Mouse (Mus musculus): Measurements from ENCODE around the gene 2010106E10Rik.

The 2010106E10Rik gene

GRCm38 (mm10) chrX:112494974-112495373 lies at the start of gene 2010106E10Rik:
Gene 2010106E10Rik, plus strand, starts transcription at chrX:112495274.
- DNase-seq (ENCODE audit: low read depth in 2 of 2, low spot score in 2 of 2): no peak

GRCm38 (mm10) chrX:112505651-112506050 lies 10.6 kb downstream of the 2010106E10Rik start:
- DNase-seq (ENCODE audit: low read depth in 2 of 2, low spot score in 2 of 2): no peak

GRCm38 (mm10) chrX:112524755-112525154 lies 29.7 kb downstream of the 2010106E10Rik start:
- no peak for DNase-seq (ENCODE audit: low read depth in 2 of 2, low spot score in 2 of 2)

- DNase-seq (ENCODE audit: low read depth in 2 of 2, low spot score in 2 of 2): no peak
Observed at GRCm38 (mm10) chrX:112543115-112543514, 48.0 kb downstream of the 2010106E10Rik start.

- no peak for DNase-seq (ENCODE audit: low read depth in 2 of 2, low spot score in 2 of 2)
Observed at GRCm38 (mm10) chrX:112567716-112568115, 72.6 kb downstream of the 2010106E10Rik start.

- DNase-seq (ENCODE audit: low read depth in 2 of 2, low spot score in 2 of 2): no peak
Observed at GRCm38 (mm10) chrX:112600511-112601305, 105.6 kb downstream of the 2010106E10Rik start, which contains the start of gene Zfp711. Gene Zfp711, plus strand, starts transcription at chrX:112600526.

- no peak for DNase-seq (ENCODE audit: low read depth in 2 of 2, low spot score in 2 of 2)
Observed at GRCm38 (mm10) chrX:112601306-112602120, 106.4 kb downstream of the 2010106E10Rik start.

Data from CD8-positive naive resting alpha-beta T cell, adult 2 months (primary cell).